Mouse (Mus musculus) embryonic fibroblast, embryonic 13.5 days (primary cell): ENCODE measurements around the gene Aqp11. TPM values are rescaled to one million over a fixed set of nuclear protein-coding genes. Genes with fewer than 3 reads are reported as not detected.

Experiments
- H3K27ac ChIP-seq: 2 replicates; pipeline ENCODE4 v1.5.1; 2012; ENCODE audit warnings: low read length, control low read depth, inconsistent platforms; ENCODE audit not compliant: insufficient read depth
- H3K4me1 ChIP-seq: 2 replicates; pipeline ENCODE4 v1.6.1; 2011; ENCODE audit warnings: low read length; ENCODE audit not compliant: control insufficient read depth, insufficient read depth
- H3K4me3 ChIP-seq: 2 replicates; pipeline ENCODE4 v1.5.1; 2011; ENCODE audit warnings: mild to moderate bottlenecking, control low read depth, low read length; ENCODE audit not compliant: insufficient read depth
- CTCF ChIP-seq: IDR thresholded peaks from 2 replicates; pipeline ENCODE4 v1.5.1; 2011; ENCODE audit warnings: mild to moderate bottlenecking, control low read depth, low read length, moderate library complexity, borderline replicate concordance; ENCODE audit not compliant: insufficient read depth
- POLR2A ChIP-seq: IDR thresholded peaks from 2 replicates; pipeline ENCODE4 v1.6.1; 2011; ENCODE audit warnings: low read depth, mild to moderate bottlenecking, control low read depth, low read length, moderate library complexity
- polyA plus RNA-seq: library from polyadenylated mRNA; stranded (reverse); fragments of >200 nt; gene quantifications from 2 replicates; pipeline ENCODE4 v1.2.4, GENCODE M21; 2011; ENCODE audit warnings: low read depth; ENCODE audit not compliant: missing spikeins, insufficient read length

Gene Aqp11
- 0.95 and 2.1 TPM in 2 replicates for polyA plus RNA-seq

- Histone ChIP-seq H3K4me3 (peak within 1 kb of the TSS; percentile 46), H3K27ac (no peak within 1 kb of the TSS), H3K4me1 (no peaks in the 10 kb centered on the region)
- no peak for TF ChIP-seq CTCF
- peak; percentile 37 for TF ChIP-seq POLR2A
These were observed at the start of gene Aqp11 for GRCm38 (mm10) chr7:97737638-97738456. TSS of gene Aqp11 (minus strand) at chr7:97738289.

DNA sequence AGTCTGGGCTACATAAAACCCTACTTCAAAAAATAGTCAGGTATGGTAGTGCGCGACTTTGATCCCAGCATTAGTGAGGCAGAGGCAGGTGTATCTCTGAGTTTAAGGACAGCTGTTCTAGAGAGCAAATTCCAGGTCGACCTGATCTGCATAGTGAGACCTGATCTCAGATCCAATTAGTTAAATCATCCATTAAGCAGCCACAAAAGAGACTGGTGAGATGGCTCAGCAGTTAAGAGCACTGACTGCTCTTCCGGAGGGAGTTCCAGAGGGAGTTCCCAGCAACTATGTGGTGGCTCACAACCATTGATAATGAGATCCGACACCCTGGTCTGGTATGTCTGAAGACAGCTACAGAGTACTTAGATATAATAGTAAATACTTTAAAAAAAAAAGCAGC is 45.4 kb upstream of the Aqp11 start:
- no peak overlapping the region for H3K4me3 ChIP-seq
- no peak overlapping the region for H3K27ac ChIP-seq
- H3K4me1 ChIP-seq, result no peaks in the 10 kb centered on the region
- TF ChIP-seq CTCF (no peak), POLR2A (no peak)

GRCm38 (mm10) chr7:97781496-97781895 is 43.4 kb upstream of the Aqp11 start:
- no peak overlapping the region for H3K27ac ChIP-seq
- TF ChIP-seq CTCF (no peak), POLR2A (no peak)
- peaks cover 4% of the 10 kb centered on the region; the same call in 1 of the 2 replicates for H3K4me1 ChIP-seq
- no peak overlapping the region for H3K4me3 ChIP-seq

- TF ChIP-seq CTCF (no peak), POLR2A (no peak)
- H3K4me3 ChIP-seq, result no peak overlapping the region
- peaks cover 4% of the 10 kb centered on the region; the same call in 1 of the 2 replicates for H3K4me1 ChIP-seq
- H3K27ac ChIP-seq, result no peak overlapping the region
These were observed 42.7 kb upstream of the Aqp11 start for GRCm38 (mm10) chr7:97780815-97781214.

- TF ChIP-seq CTCF (no peak), POLR2A (no peak)
- Histone ChIP-seq H3K4me1 (peaks cover 6% of the 10 kb centered on the region), H3K27ac (no peak overlapping the region), H3K4me3 (no peak overlapping the region)
These were observed 42.1 kb upstream of the Aqp11 start for GRCm38 (mm10) chr7:97780222-97780621.

GRCm38 (mm10) chr7:97777191-97777590 is 39.1 kb upstream of the Aqp11 start:
- no peak overlapping the region for H3K4me3 ChIP-seq
- H3K27ac ChIP-seq, result no peak overlapping the region
- H3K4me1 ChIP-seq, result peaks cover 8% of the 10 kb centered on the region
- no peak for TF ChIP-seq CTCF
- TF ChIP-seq POLR2A, result no peak

- Histone ChIP-seq H3K27ac (peak overlapping the region; percentile 60; the same call in 1 of the 2 replicates), H3K4me1 (peaks cover 11% of the 10 kb centered on the region), H3K4me3 (no peak overlapping the region)
- no peak for TF ChIP-seq POLR2A
- no peak for TF ChIP-seq CTCF
These were observed 37.8 kb upstream of the Aqp11 start for GRCm38 (mm10) chr7:97775923-97776322.

DNA sequence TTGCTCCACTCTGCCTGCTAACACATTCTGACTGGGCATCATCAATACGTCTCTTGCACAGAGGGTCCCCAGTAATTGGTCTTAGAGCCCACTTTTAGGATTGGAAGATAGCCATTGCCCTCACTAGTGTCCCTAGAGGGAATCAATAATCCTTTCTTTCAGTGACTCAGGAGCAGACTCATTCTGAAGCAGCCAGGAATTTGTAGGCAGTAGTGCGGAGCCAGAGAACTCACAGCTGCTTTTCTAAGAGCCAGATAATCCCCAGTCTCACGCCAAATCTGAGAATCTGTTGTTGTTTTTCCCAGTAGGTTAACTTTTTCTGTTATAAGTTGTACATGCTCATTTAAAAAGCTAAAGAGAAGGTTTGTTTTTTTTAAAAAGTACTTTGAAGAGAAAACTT is 37.3 kb upstream of the Aqp11 start:
- Histone ChIP-seq H3K27ac (peak overlapping the region; percentile 60), H3K4me1 (peaks cover 14% of the 10 kb centered on the region), H3K4me3 (no peak overlapping the region)
- TF ChIP-seq POLR2A (no peak), CTCF (no peak)

DNA sequence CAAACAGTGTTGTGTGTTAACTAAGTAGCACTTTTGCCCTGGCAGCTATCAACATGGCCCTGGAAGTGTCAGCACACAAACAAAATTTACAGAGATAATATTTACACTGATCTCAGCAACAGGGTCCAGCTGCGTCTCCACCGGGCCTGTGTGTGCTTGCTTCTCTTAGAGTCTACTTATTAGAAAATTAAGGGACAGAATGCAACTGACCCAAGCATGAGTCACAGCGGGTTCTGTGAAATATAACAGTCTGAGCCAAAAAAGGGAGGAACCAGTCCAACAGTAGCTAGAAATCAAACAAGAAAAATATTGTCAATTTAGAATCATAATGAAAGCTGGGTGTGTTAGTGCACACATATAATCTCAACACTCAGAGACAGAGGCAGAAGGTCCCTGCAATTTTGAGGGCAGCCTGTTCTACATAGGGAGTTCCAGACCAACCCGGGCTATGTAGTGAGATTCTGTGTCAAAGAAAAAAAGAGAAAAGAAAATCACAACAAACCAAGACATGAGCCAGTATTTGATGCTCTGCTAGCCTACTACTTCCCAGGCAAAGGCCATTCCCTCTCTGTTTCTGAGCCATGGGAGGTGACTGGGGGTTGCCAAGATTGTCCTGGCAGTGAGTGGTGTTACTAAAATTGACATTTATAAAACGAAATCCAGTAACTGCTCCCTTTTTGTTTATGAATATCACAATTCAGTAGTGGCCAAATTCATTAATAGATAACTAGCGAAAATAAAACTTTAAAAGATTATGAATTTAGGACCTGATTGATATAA is 32.9 kb upstream of the Aqp11 start:
- TF ChIP-seq CTCF (no peak), POLR2A (no peak)
- H3K4me3 ChIP-seq, result no peak overlapping the region

More for the DNA sequence above, 32.9 kb upstream of the Aqp11 start:
- Histone ChIP-seq H3K27ac (peak overlapping the region; percentile 67), H3K4me1 (peaks cover 10% of the 10 kb centered on the region)
